Mouse (Mus musculus) hindbrain, embryonic 13.5 days (tissue): ENCODE results near the gene Cd24a. TPM values are rescaled to one million over a fixed set of nuclear protein-coding genes. Genes with fewer than 3 reads are reported as not detected.

Experiments used
- ATAC-seq: fragments of 200-750 bp; cut with Nextera tagmentation; 2 replicates; pipeline ENCODE4 v1.8.0; 2017; ENCODE audit warnings: moderate TSS enrichment; ENCODE audit not compliant: low FRiP score
- H3K27ac ChIP-seq: fragments of 300-500 bp; sonication (generic); 2 replicates; pipeline ENCODE4 v1.5.1; 2015; ENCODE audit warnings: inconsistent platforms, mild to moderate bottlenecking, moderate library complexity
- H3K27me3 ChIP-seq: fragments of 300-500 bp; sonication (generic); 2 replicates; pipeline ENCODE4 v1.6.1; 2015; ENCODE audit warnings: mild to moderate bottlenecking, inconsistent platforms
- H3K36me3 ChIP-seq: fragments of 300-500 bp; sonication (generic); 2 replicates; pipeline ENCODE4 v1.6.1; 2015; ENCODE audit warnings: mild to moderate bottlenecking, inconsistent platforms
- H3K4me1 ChIP-seq: fragments of 300-500 bp; sonication (generic); replicated peaks from 2 replicates; pipeline ENCODE4 v1.6.1; 2015; ENCODE audit warnings: inconsistent platforms
- H3K4me2 ChIP-seq: fragments of 300-500 bp; sonication (generic); 2 replicates; pipeline ENCODE4 v1.6.1; 2015; ENCODE audit warnings: inconsistent platforms, mild to moderate bottlenecking, moderate library complexity
- H3K4me3 ChIP-seq: fragments of 300-500 bp; sonication (generic); 2 replicates; pipeline ENCODE4 v1.5.1; 2015; ENCODE audit warnings: mild to moderate bottlenecking, inconsistent platforms
- H3K9ac ChIP-seq: fragments of 300-500 bp; sonication (generic); 2 replicates; pipeline ENCODE4 v1.6.1; 2015; ENCODE audit warnings: mild to moderate bottlenecking, inconsistent platforms
- H3K9me3 ChIP-seq: fragments of 300-500 bp; sonication (generic); 2 replicates; pipeline ENCODE4 v1.6.1; 2016; ENCODE audit warnings: inconsistent platforms
- WGBS: fragments of 180-500 bp; shearing (Covaris S2); methylation state at CpG from one replicate; pipeline ENCODE4 v1.1.7; 2015; 5-methylcytosine and 5-hydroxymethylcytosine counted together
- polyA plus RNA-seq: library from polyadenylated mRNA; unstranded; fragments of >200 nt; fragmentation: Nextera tagmentation; extraction: Ambion mirVana; gene quantifications from 2 replicates; pipeline ENCODE4 v1.2.1, GENCODE M21; 2015

Gene Cd24a
- polyA plus RNA-seq, 1 experiment from 2014 or later, result 1,012 TPM

- no peak overlapping the region for H3K27ac ChIP-seq
- peaks cover 7% of the 10 kb centered on the region for H3K4me1 ChIP-seq
- ATAC-seq, result no peak
- H3K4me2 ChIP-seq, result no peak overlapping the region
- no peaks in the 10 kb centered on the region for H3K27me3 ChIP-seq
- peaks cover 21% of the 10 kb centered on the region for H3K36me3 ChIP-seq
- H3K9ac ChIP-seq, result no peak overlapping the region
- H3K9me3 ChIP-seq, result no peaks in the 10 kb centered on the region
- 69% methylated on average over 8 of the region's 8 CpGs for WGBS
- no peak overlapping the region for H3K4me3 ChIP-seq
Measured at GRCm38 (mm10) chr10:43588470-43589177, 10.5 kb downstream of the Cd24a start.

- no peaks in the 10 kb centered on the region for H3K27me3 ChIP-seq
- 0 out of 2 replicates have a peak, but pooled peaks cover 4% of the 10 kb centered on the region for H3K36me3 ChIP-seq
- H3K9me3 ChIP-seq, result no peaks in the 10 kb centered on the region
- peaks cover 7% of the 10 kb centered on the region; the same call in 1 of the 2 replicates for H3K4me1 ChIP-seq
- no peak overlapping the region for H3K27ac ChIP-seq
- H3K4me3 ChIP-seq, result no peak overlapping the region
- no peak overlapping the region for H3K9ac ChIP-seq
- no peak for ATAC-seq
- WGBS, result 95% methylated on average over 10 of the region's 10 CpGs
- H3K4me2 ChIP-seq, result no peak overlapping the region
Measured at GRCm38 (mm10) chr10:43591477-43591876, 13.4 kb downstream of the Cd24a start.

GRCm38 (mm10) chr10:43593182-43593581 is 15.1 kb downstream of the Cd24a start:
- Histone ChIP-seq H3K9ac (no peak overlapping the region), H3K9me3 (no peaks in the 10 kb centered on the region)

GRCm38 (mm10) chr10:43594187-43594586 is 16.1 kb downstream of the Cd24a start:
- Histone ChIP-seq H3K27ac (no peak overlapping the region), H3K9me3 (no peaks in the 10 kb centered on the region), H3K36me3 (no peaks in the 10 kb centered on the region), H3K4me3 (no peak overlapping the region), H3K4me2 (no peak overlapping the region), H3K27me3 (no peaks in the 10 kb centered on the region), H3K9ac (no peak overlapping the region), H3K4me1 (peaks cover 3% of the 10 kb centered on the region; the same call in 1 of the 2 replicates)
- ATAC-seq, result no peak
- WGBS, result 96% methylated on average over 2 of the region's 2 CpGs

More at GRCm38 (mm10) chr10:43593182-43593581, 15.1 kb downstream of the Cd24a start:
- Histone ChIP-seq H3K36me3 (no peaks in the 10 kb centered on the region), H3K27me3 (no peaks in the 10 kb centered on the region), H3K4me2 (no peak overlapping the region), H3K4me3 (no peak overlapping the region), H3K27ac (no peak overlapping the region), H3K4me1 (peaks cover 7% of the 10 kb centered on the region; the same call in 1 of the 2 replicates)
- no peak for ATAC-seq
- WGBS, result 91% methylated on average over 5 of the region's 5 CpGs

GRCm38 (mm10) chr10:43594894-43595293 is 16.8 kb downstream of the Cd24a start:
- Histone ChIP-seq H3K4me2 (no peak overlapping the region), H3K9me3 (no peaks in the 10 kb centered on the region), H3K4me1 (no peaks in the 10 kb centered on the region), H3K27ac (no peak overlapping the region), H3K4me3 (no peak overlapping the region), H3K27me3 (no peaks in the 10 kb centered on the region), H3K36me3 (no peaks in the 10 kb centered on the region), H3K9ac (no peak overlapping the region)
- ATAC-seq, result no peak
- 69% methylated on average over 3 of the region's 3 CpGs for WGBS

- Histone ChIP-seq H3K36me3 (no peaks in the 10 kb centered on the region), H3K4me2 (no peak overlapping the region), H3K4me3 (no peak overlapping the region), H3K9ac (no peak overlapping the region), H3K27me3 (no peaks in the 10 kb centered on the region), H3K9me3 (no peaks in the 10 kb centered on the region), H3K27ac (no peak overlapping the region), H3K4me1 (peaks cover 13% of the 10 kb centered on the region)
- 88% methylated on average over 2 of the region's 2 CpGs for WGBS
- ATAC-seq, result no peak
Measured at GRCm38 (mm10) chr10:43598067-43598726, 20.1 kb downstream of the Cd24a start.

- Histone ChIP-seq H3K36me3 (no peaks in the 10 kb centered on the region), H3K4me3 (no peak overlapping the region), H3K4me1 (peaks cover 13% of the 10 kb centered on the region), H3K27me3 (no peaks in the 10 kb centered on the region), H3K27ac (peak overlapping the region; percentile 80), H3K4me2 (no peak overlapping the region), H3K9me3 (no peaks in the 10 kb centered on the region), H3K9ac (peak overlapping the region; percentile 25; the same call in 1 of the 2 replicates)
- no peak for ATAC-seq
- 94% methylated on average over 1 of the region's 1 CpGs for WGBS
Measured at GRCm38 (mm10) chr10:43601039-43601438, 23.0 kb downstream of the Cd24a start.

GRCm38 (mm10) chr10:43601511-43602396 is 23.7 kb downstream of the Cd24a start:
- ATAC-seq, result peak; percentile 87
- H3K4me1 ChIP-seq, result peaks cover 13% of the 10 kb centered on the region
- H3K9me3 ChIP-seq, result no peaks in the 10 kb centered on the region
- H3K4me3 ChIP-seq, result no peak overlapping the region
- 48% methylated on average over 14 of the region's 14 CpGs for WGBS
- H3K27ac ChIP-seq, result peak overlapping the region; percentile 80
- peak overlapping the region; percentile 25; the same call in 1 of the 2 replicates for H3K9ac ChIP-seq
- peak overlapping the region; percentile 18; the same call in 1 of the 2 replicates for H3K4me2 ChIP-seq
- H3K36me3 ChIP-seq, result no peaks in the 10 kb centered on the region
- H3K27me3 ChIP-seq, result no peaks in the 10 kb centered on the region

- H3K9ac ChIP-seq, result no peak overlapping the region
- 85% methylated on average over 4 of the region's 4 CpGs for WGBS
- no peaks in the 10 kb centered on the region for H3K27me3 ChIP-seq
- H3K36me3 ChIP-seq, result no peaks in the 10 kb centered on the region
- H3K9me3 ChIP-seq, result no peaks in the 10 kb centered on the region
- H3K4me1 ChIP-seq, result peaks cover 13% of the 10 kb centered on the region
- H3K27ac ChIP-seq, result no peak overlapping the region
- no peak overlapping the region for H3K4me2 ChIP-seq
- H3K4me3 ChIP-seq, result no peak overlapping the region
- no peak for ATAC-seq
Measured at GRCm38 (mm10) chr10:43603975-43604686, 26.0 kb downstream of the Cd24a start.

GRCm38 (mm10) chr10:43604687-43605250 is 26.7 kb downstream of the Cd24a start:
- no peaks in the 10 kb centered on the region for H3K36me3 ChIP-seq
- H3K9me3 ChIP-seq, result no peaks in the 10 kb centered on the region
- no peak overlapping the region for H3K4me3 ChIP-seq
- no peak for ATAC-seq
- H3K4me2 ChIP-seq, result no peak overlapping the region
- no peak overlapping the region for H3K9ac ChIP-seq
- no peaks in the 10 kb centered on the region for H3K27me3 ChIP-seq
- 88% methylated on average over 10 of the region's 10 CpGs for whole genome bisulfite sequencing
- H3K27ac ChIP-seq, result no peak overlapping the region
- peaks cover 13% of the 10 kb centered on the region for H3K4me1 ChIP-seq

- no peak for ATAC-seq
- 72% methylated on average over 7 of the region's 7 CpGs for WGBS
Measured at GRCm38 (mm10) chr10:43605901-43606300, 27.8 kb downstream of the Cd24a start.

More at GRCm38 (mm10) chr10:43605901-43606300, 27.8 kb downstream of the Cd24a start:
- Histone ChIP-seq H3K27me3 (no peaks in the 10 kb centered on the region), H3K27ac (no peak overlapping the region), H3K4me1 (peaks cover 11% of the 10 kb centered on the region), H3K36me3 (no peaks in the 10 kb centered on the region), H3K4me3 (no peak overlapping the region), H3K4me2 (no peak overlapping the region), H3K9ac (no peak overlapping the region), H3K9me3 (no peaks in the 10 kb centered on the region)
